Mouse (Mus musculus): ENCODE data around the gene Chit1. TPM values are rescaled to one million over a fixed set of nuclear protein-coding genes. Genes with fewer than 3 reads are reported as not detected.

Chit1 gene
- polyA plus RNA-seq, 1 experiment from 2014 or later = not detected

- Histone ChIP-seq H3K79me2 (ENCODE audit: inconsistent target) (no peaks in the 10 kb centered on the region), H3K36me3 (ENCODE audit: inconsistent target) (no peaks in the 10 kb centered on the region), H3K4me3 (ENCODE audit: inconsistent target) (no peak overlapping the region), H3K27ac (no peak overlapping the region)
- 76% methylated on average over 5 of the region's 5 CpGs for WGBS (ENCODE audit: missing documents)
These were observed 6.1 kb downstream of the Chit1 start for GRCm38 (mm10) chr1:134117110-134117509.

DNA sequence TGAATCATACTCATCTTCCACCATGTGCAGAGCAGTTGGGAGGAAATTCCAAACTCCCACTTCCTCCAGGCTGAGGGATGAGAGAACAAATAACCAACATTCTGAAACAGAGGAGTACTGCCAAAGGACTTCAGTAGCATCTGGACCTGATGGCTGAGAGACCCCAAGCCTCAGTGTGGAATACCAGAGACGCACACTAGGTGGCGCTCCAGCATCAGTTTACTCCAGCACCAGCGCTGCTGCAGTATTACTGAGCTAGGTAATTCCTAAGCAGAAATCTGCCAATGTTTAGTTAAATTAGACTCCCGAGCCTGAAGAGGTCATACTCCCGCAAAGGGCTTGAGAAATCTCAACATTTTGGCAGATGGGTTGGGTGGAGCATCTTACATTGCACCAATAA is 9.1 kb downstream of the Chit1 start:
- Histone ChIP-seq H3K36me3 (ENCODE audit: inconsistent target) (no peaks in the 10 kb centered on the region), H3K79me2 (ENCODE audit: inconsistent target) (no peaks in the 10 kb centered on the region), H3K27ac (no peak overlapping the region), H3K4me3 (ENCODE audit: inconsistent target) (no peak overlapping the region)
- WGBS (ENCODE audit: missing documents) = 4% methylated on average over 5 of the region's 5 CpGs

- Histone ChIP-seq H3K27ac (no peak overlapping the region), H3K4me3 (ENCODE audit: inconsistent target) (no peak overlapping the region), H3K36me3 (ENCODE audit: inconsistent target) (no peaks in the 10 kb centered on the region), H3K79me2 (ENCODE audit: inconsistent target) (no peaks in the 10 kb centered on the region)
- 59% methylated on average over 9 of the region's 9 CpGs for WGBS (ENCODE audit: missing documents)
These were observed 11.2 kb downstream of the Chit1 start for GRCm38 (mm10) chr1:134122195-134122594.

- H3K79me2 ChIP-seq (ENCODE audit: inconsistent target) = no peaks in the 10 kb centered on the region
- no peak overlapping the region for H3K27ac ChIP-seq
- no peak overlapping the region for H3K4me3 ChIP-seq (ENCODE audit: inconsistent target)
- no peaks in the 10 kb centered on the region for H3K36me3 ChIP-seq (ENCODE audit: inconsistent target)
- 86% methylated on average over 11 of the region's 11 CpGs for WGBS (ENCODE audit: missing documents)
These were observed 22.3 kb downstream of the Chit1 start for GRCm38 (mm10) chr1:134133316-134133715.

GRCm38 (mm10) chr1:134136351-134136750 is 25.3 kb downstream of the Chit1 start:
- Histone ChIP-seq H3K36me3 (ENCODE audit: inconsistent target) (no peaks in the 10 kb centered on the region), H3K27ac (no peak overlapping the region), H3K79me2 (ENCODE audit: inconsistent target) (no peaks in the 10 kb centered on the region), H3K4me3 (ENCODE audit: inconsistent target) (no peak overlapping the region)
- WGBS (ENCODE audit: missing documents) = 83% methylated on average over 2 of the region's 3 CpGs

DNA sequence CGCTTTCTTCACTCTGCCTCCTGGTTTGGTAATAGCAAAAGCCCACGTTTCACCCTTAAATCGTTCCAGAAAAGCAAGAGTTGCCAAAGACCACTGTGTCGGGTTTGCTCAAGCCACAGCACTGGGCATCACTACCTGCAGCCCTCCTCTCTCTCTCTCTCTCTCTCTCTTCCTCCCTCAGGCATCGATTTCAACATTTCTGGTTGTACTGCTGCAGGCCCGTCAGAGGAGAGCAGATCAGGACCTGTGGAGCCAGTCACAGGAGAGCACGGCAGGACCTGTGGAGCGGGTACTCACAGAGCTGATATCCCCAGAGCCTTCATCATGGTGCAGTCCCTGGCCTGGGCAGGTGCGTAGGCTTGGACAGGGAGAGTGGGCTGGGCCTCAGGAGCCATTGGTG is 27.4 kb downstream of the Chit1 start:
- WGBS (ENCODE audit: missing documents) = 77% methylated on average over 8 of the region's 9 CpGs
- Histone ChIP-seq H3K36me3 (ENCODE audit: inconsistent target) (no peaks in the 10 kb centered on the region), H3K79me2 (ENCODE audit: inconsistent target) (no peaks in the 10 kb centered on the region), H3K27ac (no peak overlapping the region), H3K4me3 (ENCODE audit: inconsistent target) (no peak overlapping the region)

DNA sequence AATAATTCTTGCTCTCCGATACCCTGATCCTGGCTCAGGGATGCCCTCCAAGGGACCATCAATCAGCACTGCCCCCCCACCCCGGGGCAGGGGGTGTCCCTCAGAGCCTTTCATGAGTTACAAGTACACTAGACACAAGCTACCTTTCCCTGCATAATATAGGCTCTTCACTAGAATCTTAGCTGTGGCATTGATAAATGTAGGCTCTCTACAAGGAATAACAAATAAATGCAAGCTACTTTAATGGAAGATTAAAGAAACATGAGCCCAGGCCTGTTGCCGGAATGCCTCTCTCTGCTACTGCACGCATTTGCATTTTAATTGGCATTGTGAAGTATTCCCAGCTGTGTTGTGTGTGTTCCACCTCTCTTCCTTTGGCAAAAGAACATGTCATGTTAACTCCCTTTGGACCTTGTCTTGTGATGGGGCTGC is 31.3 kb downstream of the Chit1 start:
- Histone ChIP-seq H3K36me3 (ENCODE audit: inconsistent target) (no peaks in the 10 kb centered on the region), H3K79me2 (ENCODE audit: inconsistent target) (no peaks in the 10 kb centered on the region), H3K27ac (no peak overlapping the region), H3K4me3 (ENCODE audit: inconsistent target) (no peak overlapping the region)
- 95% methylated on average over 4 of the region's 4 CpGs for WGBS (ENCODE audit: missing documents)

DNA sequence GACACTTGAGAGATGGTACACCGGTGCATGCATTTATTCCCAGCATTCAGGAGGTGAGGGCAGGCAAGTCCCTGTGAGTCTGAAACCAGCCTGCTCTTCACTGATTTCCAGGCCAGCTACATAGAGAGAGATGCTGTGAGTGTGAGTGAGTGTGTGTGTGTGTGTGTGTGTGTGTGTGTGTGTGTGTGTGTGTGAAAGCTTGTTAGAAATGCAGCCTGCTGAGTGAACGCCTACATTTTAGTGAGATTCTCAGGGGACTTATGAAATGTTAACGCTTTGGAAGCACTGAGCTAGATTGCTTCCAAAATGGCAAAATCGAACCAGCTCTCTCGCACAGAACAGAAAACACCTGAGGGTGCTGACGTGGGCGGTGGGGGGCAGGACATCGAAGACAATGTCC is 35.0 kb downstream of the Chit1 start:
- 90% methylated on average over 8 of the region's 8 CpGs for WGBS (ENCODE audit: missing documents)
- no peak overlapping the region for H3K4me3 ChIP-seq (ENCODE audit: inconsistent target)

GRCm38 (mm10) chr1:134150076-134150475 is 39.0 kb downstream of the Chit1 start:
- Histone ChIP-seq H3K27ac (no peak overlapping the region), H3K4me3 (ENCODE audit: inconsistent target) (no peak overlapping the region), H3K36me3 (ENCODE audit: inconsistent target) (no peaks in the 10 kb centered on the region), H3K79me2 (ENCODE audit: inconsistent target) (no peaks in the 10 kb centered on the region)
- 79% methylated on average over 8 of the region's 8 CpGs for WGBS (ENCODE audit: missing documents)

More for the DNA sequence above, 35.0 kb downstream of the Chit1 start:
- H3K36me3 ChIP-seq (ENCODE audit: inconsistent target) = no peaks in the 10 kb centered on the region
- no peak overlapping the region for H3K27ac ChIP-seq
- H3K79me2 ChIP-seq (ENCODE audit: inconsistent target) = no peaks in the 10 kb centered on the region

DNA sequence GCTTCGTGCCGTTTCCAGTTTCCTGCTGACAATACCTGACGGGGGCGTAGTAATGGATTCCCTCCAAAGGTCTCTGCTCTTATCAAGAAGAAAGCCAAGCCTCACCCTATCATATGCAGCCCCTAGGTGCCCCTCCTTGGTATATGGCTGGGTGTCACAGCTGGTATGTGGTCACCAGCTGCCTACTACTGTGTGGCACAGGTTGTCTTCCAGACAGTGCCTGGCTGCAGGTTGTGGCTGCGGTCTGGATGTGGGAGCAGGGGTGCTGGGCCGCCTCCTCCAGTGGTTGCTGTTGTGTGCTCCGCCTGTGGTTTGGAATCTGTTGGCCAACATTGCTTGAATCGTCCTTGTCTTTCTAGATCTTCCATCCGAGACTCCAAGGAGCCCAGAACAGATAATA is 39.7 kb downstream of the Chit1 start:
- whole genome bisulfite sequencing (ENCODE audit: missing documents) = 94% methylated on average over 9 of the region's 9 CpGs
- H3K79me2 ChIP-seq (ENCODE audit: inconsistent target) = no peaks in the 10 kb centered on the region
- H3K36me3 ChIP-seq (ENCODE audit: inconsistent target) = no peaks in the 10 kb centered on the region
- H3K27ac ChIP-seq = no peak overlapping the region
- H3K4me3 ChIP-seq (ENCODE audit: inconsistent target) = no peak overlapping the region

DNA sequence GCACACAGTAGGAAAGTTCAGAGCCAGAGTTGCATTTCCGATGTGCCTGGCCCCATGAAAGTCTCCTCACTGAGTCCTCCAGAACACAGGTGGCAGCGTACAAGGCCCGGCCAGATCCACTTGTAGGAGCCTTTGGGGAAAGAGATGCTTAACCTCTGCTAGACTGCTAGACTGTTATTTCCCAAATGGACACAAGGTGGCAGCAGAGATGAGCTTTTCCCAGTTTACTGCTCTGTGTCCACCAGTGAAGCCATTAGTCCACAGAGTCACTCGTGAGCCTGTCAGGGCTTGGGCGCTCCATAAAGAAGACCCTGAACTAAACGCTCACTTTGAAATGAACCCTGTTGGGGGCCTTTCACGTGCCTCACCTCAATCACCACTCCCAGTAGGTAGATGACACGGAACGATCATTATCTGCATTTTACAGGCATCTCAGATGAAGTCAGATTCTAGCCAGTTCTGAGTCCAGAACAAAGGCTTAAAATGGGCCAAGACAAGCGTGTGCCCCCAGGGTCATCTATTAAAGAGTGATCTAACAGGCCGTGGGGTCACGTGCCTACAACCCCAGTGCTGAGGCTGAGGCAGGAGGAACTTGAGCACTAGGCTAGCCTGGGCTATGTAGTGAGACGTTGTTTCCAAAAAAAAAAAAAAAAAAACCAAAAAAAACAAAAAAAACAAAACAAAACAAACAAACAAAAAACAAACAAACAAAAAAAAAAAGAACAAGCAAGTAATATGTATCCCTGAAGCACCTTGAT is 40.8 kb downstream of the Chit1 start:
- no peaks in the 10 kb centered on the region for H3K36me3 ChIP-seq (ENCODE audit: inconsistent target)
- H3K27ac ChIP-seq = no peak overlapping the region
- 29% methylated on average over 11 of the region's 13 CpGs for WGBS (ENCODE audit: missing documents)
- H3K4me3 ChIP-seq (ENCODE audit: inconsistent target) = no peak overlapping the region
- no peaks in the 10 kb centered on the region for H3K79me2 ChIP-seq (ENCODE audit: inconsistent target)

- H3K79me2 ChIP-seq (ENCODE audit: inconsistent target) = no peaks in the 10 kb centered on the region
- no peaks in the 10 kb centered on the region for H3K36me3 ChIP-seq (ENCODE audit: inconsistent target)
- H3K27ac ChIP-seq = no peak overlapping the region
- no peak overlapping the region for H3K4me3 ChIP-seq (ENCODE audit: inconsistent target)
- WGBS (ENCODE audit: missing documents) = 84% methylated on average over 20 of the region's 21 CpGs
These were observed 41.9 kb downstream of the Chit1 start for GRCm38 (mm10) chr1:134152626-134153590.

GRCm38 (mm10) chr1:134154121-134154520 is 43.1 kb downstream of the Chit1 start:
- H3K4me3 ChIP-seq (ENCODE audit: inconsistent target) = no peak overlapping the region
- WGBS (ENCODE audit: missing documents) = 92% methylated on average over 3 of the region's 3 CpGs
- H3K36me3 ChIP-seq (ENCODE audit: inconsistent target) = no peaks in the 10 kb centered on the region

GRCm38 (mm10) chr1:134154655-134155054 is 43.6 kb downstream of the Chit1 start:
- Histone ChIP-seq H3K79me2 (ENCODE audit: inconsistent target) (no peaks in the 10 kb centered on the region), H3K36me3 (ENCODE audit: inconsistent target) (no peaks in the 10 kb centered on the region), H3K4me3 (ENCODE audit: inconsistent target) (no peak overlapping the region), H3K27ac (no peak overlapping the region)
- WGBS (ENCODE audit: missing documents) = 75% methylated on average over 3 of the region's 3 CpGs

More at GRCm38 (mm10) chr1:134154121-134154520, 43.1 kb downstream of the Chit1 start:
- H3K79me2 ChIP-seq (ENCODE audit: inconsistent target) = no peaks in the 10 kb centered on the region
- H3K27ac ChIP-seq = no peak overlapping the region

GRCm38 (mm10) chr1:134160404-134160803 is 49.4 kb downstream of the Chit1 start:
- Histone ChIP-seq H3K79me2 (ENCODE audit: inconsistent target) (no peaks in the 10 kb centered on the region), H3K36me3 (ENCODE audit: inconsistent target) (no peaks in the 10 kb centered on the region), H3K27ac (no peak overlapping the region), H3K4me3 (ENCODE audit: inconsistent target) (no peak overlapping the region)
- WGBS (ENCODE audit: missing documents) = 94% methylated on average over 3 of the region's 3 CpGs

All from macrophage (primary cell).